Mouse (Mus musculus): ENCODE measurements around the gene Eef2k. TPM values are rescaled to one million over a fixed set of nuclear protein-coding genes. Genes with fewer than 3 reads are reported as not detected.

Eef2k gene
- polyA plus RNA-seq, 1 experiment, result 33.8 TPM

DNA sequence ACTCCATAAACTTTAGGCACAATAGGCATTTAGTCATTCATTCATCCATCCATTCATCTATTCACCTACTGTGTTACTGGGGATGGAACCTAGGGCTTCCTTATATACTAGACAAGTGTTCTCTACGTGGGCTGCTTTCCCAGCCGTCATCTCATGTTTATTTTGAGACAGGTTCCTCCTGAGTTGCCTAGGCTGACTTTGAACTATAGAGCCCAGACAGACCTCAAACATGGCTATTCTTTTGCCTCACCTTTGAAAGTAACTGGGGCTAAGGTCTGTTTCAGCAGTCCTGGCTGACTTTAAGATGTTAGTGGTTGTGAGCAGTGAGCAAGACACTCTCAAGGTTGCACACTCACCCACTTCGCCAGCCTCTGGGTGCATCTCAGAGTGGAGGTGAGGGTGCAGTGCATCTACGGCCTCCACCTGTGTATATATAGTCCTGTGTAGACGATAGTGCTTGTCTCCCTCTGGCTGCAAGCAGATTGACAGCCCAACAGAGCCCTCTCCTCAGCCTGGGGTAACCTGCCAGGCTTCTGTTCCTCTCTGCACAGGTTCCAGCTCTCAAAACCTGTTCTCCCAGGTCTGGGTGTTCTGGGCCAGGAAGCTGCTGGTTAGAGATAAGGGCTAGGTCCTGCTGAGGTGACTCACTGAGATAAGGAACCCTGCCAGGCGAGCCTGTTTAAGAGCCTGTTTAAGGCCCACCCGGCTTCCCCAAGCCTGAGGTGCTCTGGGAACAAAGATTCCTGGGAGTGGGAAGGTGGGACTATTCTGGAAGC lies 32.3 kb downstream of the Eef2k start:
- Histone ChIP-seq H3K27ac (ENCODE audit: insufficient read depth, low read length) (no peak overlapping the region), H3K4me1 (ENCODE audit: control insufficient read depth, insufficient read depth, low read length) (peaks cover 4% of the 10 kb centered on the region), H3K4me3 (ENCODE audit: insufficient read depth, low read length) (no peak overlapping the region)
- TF ChIP-seq POLR2A (IDR thresholded peaks at IDR 0.05; ENCODE audit: extremely low read depth, insufficient read depth, low read length) (no peak), CTCF (IDR thresholded peaks at IDR 0.05; ENCODE audit: extremely low read depth, insufficient read depth, low read length) (no peak)

DNA sequence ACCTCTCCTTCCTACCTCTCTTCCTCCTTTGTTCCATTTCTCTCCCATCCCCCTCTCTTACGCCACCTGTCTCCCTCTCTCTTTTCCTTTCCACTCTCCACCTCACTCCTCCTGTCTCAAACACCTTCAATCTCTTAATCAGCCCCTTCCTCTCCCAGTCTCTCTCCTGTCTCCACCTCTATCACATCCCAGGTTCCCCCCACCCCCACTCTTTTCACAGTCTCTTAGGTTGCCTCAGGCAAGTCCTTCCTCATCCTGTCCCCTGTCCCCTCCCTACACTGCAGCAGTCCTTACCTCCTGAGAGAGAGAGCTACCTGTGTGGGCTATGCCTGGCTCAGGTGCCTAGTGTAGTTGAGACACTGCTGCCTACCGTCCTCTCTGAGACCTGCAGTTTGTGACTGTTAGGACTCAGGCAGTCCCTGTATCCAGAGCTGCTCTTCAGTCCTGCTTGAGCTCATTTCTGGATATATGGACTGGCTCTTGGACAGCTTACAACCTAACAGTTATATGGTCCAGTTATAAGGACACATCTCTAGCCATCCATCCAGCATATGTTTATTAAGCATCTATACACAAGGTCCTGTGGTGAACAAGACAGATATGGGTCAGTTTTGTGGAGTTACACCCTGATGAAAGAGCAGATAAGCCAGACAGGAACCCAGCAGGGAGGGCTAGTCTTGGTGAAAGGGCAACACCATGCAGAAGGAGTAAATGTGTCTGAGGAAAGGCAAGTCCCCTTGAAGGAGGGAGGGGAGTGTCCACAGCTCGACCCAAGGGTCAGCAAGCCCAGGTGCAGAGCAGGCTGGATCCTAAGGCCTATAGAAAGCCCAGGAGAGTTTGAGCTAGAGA lies 33.1 kb downstream of the Eef2k start:
- Histone ChIP-seq H3K4me1 (ENCODE audit: control insufficient read depth, insufficient read depth, low read length) (peaks cover 2% of the 10 kb centered on the region; the same call in 1 of the 2 replicates), H3K27ac (ENCODE audit: insufficient read depth, low read length) (no peak overlapping the region), H3K4me3 (ENCODE audit: insufficient read depth, low read length) (no peak overlapping the region)
- no peak for TF ChIP-seq CTCF (IDR thresholded peaks at IDR 0.05; ENCODE audit: extremely low read depth, insufficient read depth, low read length)
- no peak for TF ChIP-seq POLR2A (IDR thresholded peaks at IDR 0.05; ENCODE audit: extremely low read depth, insufficient read depth, low read length)

DNA sequence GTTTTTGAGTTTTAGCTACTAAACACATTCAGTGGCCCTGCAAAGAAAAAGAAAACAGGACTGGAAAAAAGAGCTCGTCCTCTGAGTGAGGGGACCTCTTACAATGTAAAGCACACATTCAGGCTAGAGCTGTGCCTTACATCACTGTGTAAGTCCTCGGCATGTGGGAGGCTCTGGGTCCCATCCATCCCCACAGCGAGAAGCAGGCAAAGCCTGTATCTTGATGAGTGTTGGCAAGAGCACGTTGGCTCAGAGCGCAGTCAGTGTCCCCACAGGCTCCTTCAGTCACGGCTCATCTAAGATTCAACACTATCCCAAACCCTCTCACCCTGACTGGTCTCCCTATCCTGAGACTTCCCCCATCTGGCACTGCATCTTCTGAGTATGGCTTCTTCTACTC lies 35.6 kb downstream of the Eef2k start:
- TF ChIP-seq CTCF (IDR thresholded peaks at IDR 0.05; ENCODE audit: extremely low read depth, insufficient read depth, low read length) (no peak), POLR2A (IDR thresholded peaks at IDR 0.05; ENCODE audit: extremely low read depth, insufficient read depth, low read length) (no peak)

DNA sequence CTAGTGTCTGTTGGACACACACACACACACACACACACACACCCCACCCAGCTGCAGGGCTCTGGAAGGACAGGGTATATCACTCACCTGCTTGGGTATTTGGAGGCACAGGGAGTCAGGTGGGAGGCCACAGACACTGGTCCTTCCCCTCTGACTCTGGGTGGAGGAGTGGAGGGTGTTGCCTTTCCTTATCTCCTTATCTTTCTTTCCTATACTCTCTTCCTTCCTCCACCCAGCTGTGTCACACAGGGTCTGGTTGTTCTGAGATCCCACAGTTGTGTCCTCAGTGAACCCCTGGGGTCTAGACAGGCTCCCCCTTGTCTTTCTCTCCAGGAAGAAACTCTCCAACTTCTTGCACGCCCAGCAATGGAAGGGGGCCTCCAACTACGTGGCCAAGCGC lies 37.3 kb downstream of the Eef2k start:
- no peak overlapping the region for H3K4me3 ChIP-seq (ENCODE audit: insufficient read depth, low read length)
- no peak overlapping the region for H3K27ac ChIP-seq (ENCODE audit: insufficient read depth, low read length)
- no peak for TF ChIP-seq CTCF (IDR thresholded peaks at IDR 0.05; ENCODE audit: extremely low read depth, insufficient read depth, low read length)
- TF ChIP-seq POLR2A (IDR thresholded peaks at IDR 0.05; ENCODE audit: extremely low read depth, insufficient read depth, low read length), result no peak
- H3K4me1 ChIP-seq (ENCODE audit: control insufficient read depth, insufficient read depth, low read length), result peaks cover 2% of the 10 kb centered on the region; the same call in 1 of the 2 replicates

More for the DNA sequence above, 35.6 kb downstream of the Eef2k start:
- no peak overlapping the region for H3K27ac ChIP-seq (ENCODE audit: insufficient read depth, low read length)
- no peak overlapping the region for H3K4me3 ChIP-seq (ENCODE audit: insufficient read depth, low read length)
- H3K4me1 ChIP-seq (ENCODE audit: control insufficient read depth, insufficient read depth, low read length), result peaks cover 2% of the 10 kb centered on the region; the same call in 1 of the 2 replicates

DNA sequence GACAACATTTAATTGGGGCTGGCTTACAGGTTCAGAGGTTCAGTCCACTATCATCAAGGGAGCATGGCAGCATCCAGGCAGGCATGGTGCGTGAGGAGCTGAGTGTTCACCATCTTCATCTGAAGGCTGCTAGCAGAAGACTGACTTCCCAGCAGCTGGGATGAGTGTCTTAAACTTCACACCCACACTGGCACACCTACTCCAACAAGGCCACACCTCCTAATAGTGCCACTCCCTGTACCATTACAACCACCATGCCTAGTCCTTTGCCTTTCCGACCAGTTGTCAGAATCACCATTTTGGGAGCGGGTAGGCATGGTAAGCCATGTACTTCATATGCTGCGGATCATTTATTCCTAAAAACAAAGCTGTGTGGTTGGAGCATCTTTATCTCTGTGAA lies 38.1 kb downstream of the Eef2k start:
- H3K27ac ChIP-seq (ENCODE audit: insufficient read depth, low read length), result no peak overlapping the region
- no peak for TF ChIP-seq POLR2A (IDR thresholded peaks at IDR 0.05; ENCODE audit: extremely low read depth, insufficient read depth, low read length)
- no peak for TF ChIP-seq CTCF (IDR thresholded peaks at IDR 0.05; ENCODE audit: extremely low read depth, insufficient read depth, low read length)
- H3K4me3 ChIP-seq (ENCODE audit: insufficient read depth, low read length), result no peak overlapping the region
- H3K4me1 ChIP-seq (ENCODE audit: control insufficient read depth, insufficient read depth, low read length), result peaks cover 2% of the 10 kb centered on the region; the same call in 1 of the 2 replicates

DNA sequence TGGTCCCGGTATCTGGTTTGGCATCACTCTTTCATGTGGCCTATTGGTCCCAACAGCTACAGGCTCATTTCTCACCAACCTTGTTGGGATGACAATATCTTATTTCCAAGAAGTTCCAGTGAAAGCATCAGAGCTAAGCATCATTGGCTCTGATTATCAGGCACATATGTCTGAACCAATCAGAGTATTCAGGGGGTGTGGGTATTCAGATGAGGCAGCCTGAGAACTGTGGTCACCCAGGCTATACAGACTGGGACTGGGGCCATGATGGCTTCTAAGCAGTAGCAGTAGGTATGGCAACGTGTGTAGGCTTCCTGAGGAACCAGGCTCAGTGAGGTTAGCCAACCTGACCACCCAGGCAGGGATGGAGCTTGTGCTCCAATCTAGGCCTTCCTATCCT lies 38.8 kb downstream of the Eef2k start:
- H3K27ac ChIP-seq (ENCODE audit: insufficient read depth, low read length), result no peak overlapping the region
- no peak for TF ChIP-seq POLR2A (IDR thresholded peaks at IDR 0.05; ENCODE audit: extremely low read depth, insufficient read depth, low read length)
- no peak for TF ChIP-seq CTCF (IDR thresholded peaks at IDR 0.05; ENCODE audit: extremely low read depth, insufficient read depth, low read length)
- peaks cover 2% of the 10 kb centered on the region; the same call in 1 of the 2 replicates for H3K4me1 ChIP-seq (ENCODE audit: control insufficient read depth, insufficient read depth, low read length)
- H3K4me3 ChIP-seq (ENCODE audit: insufficient read depth, low read length), result no peak overlapping the region

DNA sequence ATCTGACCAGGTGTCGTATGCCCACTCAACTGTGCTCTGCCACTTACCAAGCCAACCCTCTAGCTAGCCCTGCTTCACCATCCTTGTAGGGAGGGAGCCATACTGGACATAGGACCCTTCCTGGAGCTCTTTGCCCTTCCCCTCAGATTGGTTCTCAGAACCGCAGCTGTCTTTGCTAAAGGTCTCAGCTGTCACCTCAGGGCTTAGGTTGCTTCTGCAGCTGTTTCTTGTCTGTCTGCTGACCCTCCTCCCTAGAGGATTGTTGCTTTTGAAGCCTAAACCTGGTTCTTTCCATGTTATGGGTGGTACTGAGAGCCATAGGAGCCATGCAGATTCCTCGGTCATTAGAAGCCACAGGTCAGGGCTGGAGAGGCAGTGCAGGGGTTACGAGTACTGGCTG lies 40.0 kb downstream of the Eef2k start:
- TF ChIP-seq CTCF (IDR thresholded peaks at IDR 0.05; ENCODE audit: extremely low read depth, insufficient read depth, low read length) (no peak), POLR2A (IDR thresholded peaks at IDR 0.05; ENCODE audit: extremely low read depth, insufficient read depth, low read length) (no peak)
- Histone ChIP-seq H3K27ac (ENCODE audit: insufficient read depth, low read length) (no peak overlapping the region), H3K4me3 (ENCODE audit: insufficient read depth, low read length) (no peak overlapping the region), H3K4me1 (ENCODE audit: control insufficient read depth, insufficient read depth, low read length) (peaks cover 2% of the 10 kb centered on the region; the same call in 1 of the 2 replicates)

DNA sequence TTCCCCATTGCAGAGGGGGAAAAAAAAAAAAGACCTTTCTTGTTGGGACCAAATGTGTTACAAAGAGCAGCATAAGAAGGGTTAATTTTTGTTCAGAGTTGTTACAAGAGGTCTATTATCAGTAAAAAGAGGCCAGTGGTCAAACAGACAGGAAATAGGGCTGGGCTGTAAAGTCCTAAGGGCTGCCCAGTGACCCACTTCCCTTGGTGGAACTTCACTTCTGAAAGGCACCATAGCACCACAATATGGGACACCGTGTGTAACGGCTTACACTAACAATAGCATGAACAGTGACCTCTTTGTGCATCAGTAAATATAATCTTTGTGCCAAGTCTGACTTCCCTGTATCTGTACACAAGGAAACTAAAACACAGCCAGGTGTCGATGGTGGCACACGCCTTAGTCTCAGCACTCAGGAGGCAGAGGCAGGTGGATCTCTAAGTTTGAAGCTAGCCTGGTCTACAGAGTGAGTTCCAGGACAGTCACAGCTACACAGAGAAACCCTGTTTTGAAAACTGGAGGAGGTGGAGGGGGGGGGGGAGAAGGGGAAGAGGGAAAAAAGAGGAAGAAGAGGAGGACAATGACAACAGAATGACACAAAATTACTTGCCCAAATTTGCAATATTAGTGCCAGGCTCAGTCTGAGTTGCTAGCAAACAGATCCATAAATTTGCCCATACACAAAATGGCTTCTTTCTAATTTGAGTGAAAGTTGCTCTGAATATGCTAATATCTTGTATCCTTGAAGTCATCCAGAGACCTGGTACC lies 41.1 kb downstream of the Eef2k start:
- H3K4me3 ChIP-seq (ENCODE audit: insufficient read depth, low read length), result no peak overlapping the region
- no peak for TF ChIP-seq POLR2A (IDR thresholded peaks at IDR 0.05; ENCODE audit: extremely low read depth, insufficient read depth, low read length)
- TF ChIP-seq CTCF (IDR thresholded peaks at IDR 0.05; ENCODE audit: extremely low read depth, insufficient read depth, low read length), result no peak
- H3K27ac ChIP-seq (ENCODE audit: insufficient read depth, low read length), result no peak overlapping the region
- H3K4me1 ChIP-seq (ENCODE audit: control insufficient read depth, insufficient read depth, low read length), result no peaks in the 10 kb centered on the region

DNA sequence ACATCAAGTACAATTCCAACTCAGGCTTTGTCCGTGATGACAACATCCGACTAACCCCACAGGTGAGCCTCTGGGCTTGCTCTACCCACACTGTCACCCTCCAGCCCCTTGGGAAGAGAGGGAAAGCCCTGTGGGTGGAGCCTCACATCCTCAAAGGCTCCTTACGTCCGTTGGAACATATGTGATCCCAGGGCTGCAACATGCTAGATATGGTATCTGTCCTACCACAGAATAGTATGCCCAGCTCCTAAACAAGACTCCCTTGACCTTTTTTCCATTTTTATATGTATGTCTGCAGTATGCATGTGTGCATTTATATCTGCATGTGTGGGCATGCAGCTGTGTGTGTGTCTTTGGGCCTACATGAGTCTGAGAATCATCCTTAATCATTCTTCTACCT lies 42.1 kb downstream of the Eef2k start:
- H3K4me1 ChIP-seq (ENCODE audit: control insufficient read depth, insufficient read depth, low read length), result no peaks in the 10 kb centered on the region
- no peak for TF ChIP-seq POLR2A (IDR thresholded peaks at IDR 0.05; ENCODE audit: extremely low read depth, insufficient read depth, low read length)
- TF ChIP-seq CTCF (IDR thresholded peaks at IDR 0.05; ENCODE audit: extremely low read depth, insufficient read depth, low read length), result no peak
- H3K27ac ChIP-seq (ENCODE audit: insufficient read depth, low read length), result no peak overlapping the region
- no peak overlapping the region for H3K4me3 ChIP-seq (ENCODE audit: insufficient read depth, low read length)

All from cortical plate, adult 2 months (tissue).